Mouse (Mus musculus): ENCODE measurements around the gene Foxn2. TPM values are rescaled to one million over a fixed set of nuclear protein-coding genes. Genes with fewer than 3 reads are reported as not detected.

Foxn2 gene
- polyA plus RNA-seq, 1 experiment from 2014 or later, result 14.6 TPM

- H3K4me1 ChIP-seq (ENCODE audit: control insufficient read depth, insufficient read depth, low read length), result no peaks in the 10 kb centered on the region
- ATAC-seq, result no peak
- H3K4me3 ChIP-seq (ENCODE audit: low read length), result no peak overlapping the region
- no peaks in the 10 kb centered on the region for H3K36me3 ChIP-seq (ENCODE audit: control insufficient read depth, insufficient read depth, low read length)
- H3K9ac ChIP-seq (ENCODE audit: low read depth, low read length), result no peak overlapping the region
- H3K9me3 ChIP-seq (ENCODE audit: control insufficient read depth, low read length), result no peaks in the 10 kb centered on the region
- WGBS, result 91% methylated on average over 3 of the region's 3 CpGs
- H3K27me3 ChIP-seq (replicated peaks; ENCODE audit: control insufficient read depth, insufficient read depth, low read length), result no peaks in the 10 kb centered on the region
- no peak overlapping the region for H3K4me2 ChIP-seq (ENCODE audit: low read depth, low read length)
- H3K27ac ChIP-seq (ENCODE audit: low read length), result no peak overlapping the region
Measured at GRCm38 (mm10) chr17:88481587-88481986, 41.1 kb downstream of the Foxn2 start.

- ATAC-seq, result no peak
- Histone ChIP-seq H3K4me2 (ENCODE audit: low read depth, low read length) (no peak overlapping the region), H3K9ac (ENCODE audit: low read depth, low read length) (no peak overlapping the region), H3K9me3 (ENCODE audit: control insufficient read depth, low read length) (no peaks in the 10 kb centered on the region), H3K27me3 (replicated peaks; ENCODE audit: control insufficient read depth, insufficient read depth, low read length) (no peaks in the 10 kb centered on the region), H3K27ac (ENCODE audit: low read length) (no peak overlapping the region), H3K4me1 (ENCODE audit: control insufficient read depth, insufficient read depth, low read length) (no peaks in the 10 kb centered on the region), H3K4me3 (ENCODE audit: low read length) (no peak overlapping the region), H3K36me3 (ENCODE audit: control insufficient read depth, insufficient read depth, low read length) (no peaks in the 10 kb centered on the region)
- WGBS, result 89% methylated on average over 11 of the region's 11 CpGs
Measured at GRCm38 (mm10) chr17:88484539-88484938, 44.0 kb downstream of the Foxn2 start.

- no peak overlapping the region for H3K9ac ChIP-seq (ENCODE audit: low read depth, low read length)
- no peaks in the 10 kb centered on the region for H3K36me3 ChIP-seq (ENCODE audit: control insufficient read depth, insufficient read depth, low read length)
- ATAC-seq, result no peak
- no peak overlapping the region for H3K27ac ChIP-seq (ENCODE audit: low read length)
- WGBS, result 88% methylated on average over 1 of the region's 1 CpGs
- H3K4me2 ChIP-seq (ENCODE audit: low read depth, low read length), result no peak overlapping the region
- H3K4me3 ChIP-seq (ENCODE audit: low read length), result no peak overlapping the region
- no peaks in the 10 kb centered on the region for H3K4me1 ChIP-seq (ENCODE audit: control insufficient read depth, insufficient read depth, low read length)
- no peaks in the 10 kb centered on the region for H3K27me3 ChIP-seq (replicated peaks; ENCODE audit: control insufficient read depth, insufficient read depth, low read length)
- H3K9me3 ChIP-seq (ENCODE audit: control insufficient read depth, low read length), result no peaks in the 10 kb centered on the region
Measured at GRCm38 (mm10) chr17:88484951-88485350, 44.4 kb downstream of the Foxn2 start.

GRCm38 (mm10) chr17:88490546-88490945 lies 50.0 kb downstream of the Foxn2 start:
- no peak overlapping the region for H3K27ac ChIP-seq (ENCODE audit: low read length)
- ATAC-seq, result no peak
- 88% methylated on average over 10 of the region's 10 CpGs for WGBS
- no peaks in the 10 kb centered on the region for H3K27me3 ChIP-seq (replicated peaks; ENCODE audit: control insufficient read depth, insufficient read depth, low read length)
- H3K4me2 ChIP-seq (ENCODE audit: low read depth, low read length), result no peak overlapping the region
- H3K4me1 ChIP-seq (ENCODE audit: control insufficient read depth, insufficient read depth, low read length), result no peaks in the 10 kb centered on the region
- no peaks in the 10 kb centered on the region for H3K9me3 ChIP-seq (ENCODE audit: control insufficient read depth, low read length)
- no peak overlapping the region for H3K4me3 ChIP-seq (ENCODE audit: low read length)
- H3K9ac ChIP-seq (ENCODE audit: low read depth, low read length), result no peak overlapping the region
- peaks cover 9% of the 10 kb centered on the region for H3K36me3 ChIP-seq (ENCODE audit: control insufficient read depth, insufficient read depth, low read length)

GRCm38 (mm10) chr17:88491366-88492106 lies 51.0 kb downstream of the Foxn2 start:
- Histone ChIP-seq H3K4me3 (ENCODE audit: low read length) (no peak overlapping the region), H3K27ac (ENCODE audit: low read length) (no peak overlapping the region), H3K9ac (ENCODE audit: low read depth, low read length) (no peak overlapping the region), H3K4me2 (ENCODE audit: low read depth, low read length) (no peak overlapping the region), H3K9me3 (ENCODE audit: control insufficient read depth, low read length) (no peaks in the 10 kb centered on the region), H3K4me1 (ENCODE audit: control insufficient read depth, insufficient read depth, low read length) (no peaks in the 10 kb centered on the region), H3K27me3 (replicated peaks; ENCODE audit: control insufficient read depth, insufficient read depth, low read length) (no peaks in the 10 kb centered on the region), H3K36me3 (ENCODE audit: control insufficient read depth, insufficient read depth, low read length) (peaks cover 9% of the 10 kb centered on the region)
- ATAC-seq, result no peak
- 95% methylated on average over 13 of the region's 13 CpGs for WGBS

- no peak for ATAC-seq
Measured at GRCm38 (mm10) chr17:88492107-88492460, 51.6 kb downstream of the Foxn2 start.

GRCm38 (mm10) chr17:88493551-88493950 lies 53.0 kb downstream of the Foxn2 start:
- Histone ChIP-seq H3K36me3 (ENCODE audit: control insufficient read depth, insufficient read depth, low read length) (peaks cover 9% of the 10 kb centered on the region), H3K4me2 (ENCODE audit: low read depth, low read length) (no peak overlapping the region), H3K4me1 (ENCODE audit: control insufficient read depth, insufficient read depth, low read length) (no peaks in the 10 kb centered on the region), H3K4me3 (ENCODE audit: low read length) (no peak overlapping the region), H3K27me3 (replicated peaks; ENCODE audit: control insufficient read depth, insufficient read depth, low read length) (no peaks in the 10 kb centered on the region), H3K9me3 (ENCODE audit: control insufficient read depth, low read length) (no peaks in the 10 kb centered on the region), H3K27ac (ENCODE audit: low read length) (no peak overlapping the region), H3K9ac (ENCODE audit: low read depth, low read length) (no peak overlapping the region)
- 77% methylated on average over 9 of the region's 9 CpGs for WGBS
- ATAC-seq, result no peak

More at GRCm38 (mm10) chr17:88492107-88492460, 51.6 kb downstream of the Foxn2 start:
- WGBS, result 93% methylated on average over 5 of the region's 5 CpGs
- Histone ChIP-seq H3K4me1 (ENCODE audit: control insufficient read depth, insufficient read depth, low read length) (no peaks in the 10 kb centered on the region), H3K4me2 (ENCODE audit: low read depth, low read length) (no peak overlapping the region), H3K27ac (ENCODE audit: low read length) (no peak overlapping the region), H3K4me3 (ENCODE audit: low read length) (no peak overlapping the region), H3K9me3 (ENCODE audit: control insufficient read depth, low read length) (no peaks in the 10 kb centered on the region), H3K36me3 (ENCODE audit: control insufficient read depth, insufficient read depth, low read length) (peaks cover 9% of the 10 kb centered on the region), H3K27me3 (replicated peaks; ENCODE audit: control insufficient read depth, insufficient read depth, low read length) (no peaks in the 10 kb centered on the region), H3K9ac (ENCODE audit: low read depth, low read length) (no peak overlapping the region)

GRCm38 (mm10) chr17:88494121-88494771 lies 53.7 kb downstream of the Foxn2 start:
- Histone ChIP-seq H3K4me1 (ENCODE audit: control insufficient read depth, insufficient read depth, low read length) (no peaks in the 10 kb centered on the region), H3K27ac (ENCODE audit: low read length) (no peak overlapping the region), H3K4me3 (ENCODE audit: low read length) (no peak overlapping the region), H3K27me3 (replicated peaks; ENCODE audit: control insufficient read depth, insufficient read depth, low read length) (no peaks in the 10 kb centered on the region), H3K9me3 (ENCODE audit: control insufficient read depth, low read length) (no peaks in the 10 kb centered on the region), H3K4me2 (ENCODE audit: low read depth, low read length) (no peak overlapping the region), H3K9ac (ENCODE audit: low read depth, low read length) (no peak overlapping the region), H3K36me3 (ENCODE audit: control insufficient read depth, insufficient read depth, low read length) (peaks cover 9% of the 10 kb centered on the region)
- ATAC-seq, result no peak
- WGBS, result 67% methylated on average over 14 of the region's 14 CpGs

GRCm38 (mm10) chr17:88494772-88495132 lies 54.2 kb downstream of the Foxn2 start:
- no peak overlapping the region for H3K9ac ChIP-seq (ENCODE audit: low read depth, low read length)
- no peaks in the 10 kb centered on the region for H3K9me3 ChIP-seq (ENCODE audit: control insufficient read depth, low read length)
- H3K4me1 ChIP-seq (ENCODE audit: control insufficient read depth, insufficient read depth, low read length), result no peaks in the 10 kb centered on the region
- H3K4me2 ChIP-seq (ENCODE audit: low read depth, low read length), result no peak overlapping the region
- no peak overlapping the region for H3K27ac ChIP-seq (ENCODE audit: low read length)
- no peak for ATAC-seq
- peaks cover 9% of the 10 kb centered on the region for H3K36me3 ChIP-seq (ENCODE audit: control insufficient read depth, insufficient read depth, low read length)
- 70% methylated on average over 10 of the region's 10 CpGs for WGBS
- H3K27me3 ChIP-seq (replicated peaks; ENCODE audit: control insufficient read depth, insufficient read depth, low read length), result no peaks in the 10 kb centered on the region
- H3K4me3 ChIP-seq (ENCODE audit: low read length), result no peak overlapping the region
